In genomic region chr5:144915828-144916227, GRCm38 (mm10) we compare ENCODE assay signal across 11 mouse cellular contexts.
"Had no signal": no experiment of that assay in that cellular context is flagged by ENCODE, and none has a peak within 500 bp of the region (broad histone marks: within the 10 kb centered on the region; RNA-seq: fewer than 3 reads in every experiment).

No protein-coding gene starts in this region.

- H3K27ac ChIP-seq: limb, embryonic 13.5 days; liver, embryonic 14.5 days; midbrain, embryonic 12.5 days; neural tube, embryonic 13.5 days; stomach, embryonic 15.5 days had no signal

- H3K9ac ChIP-seq: limb, embryonic 13.5 days; liver, embryonic 14.5 days; midbrain, embryonic 12.5 days; neural tube, embryonic 13.5 days; stomach, embryonic 15.5 days had no signal

- H3K4me3 ChIP-seq: limb, embryonic 13.5 days; midbrain, embryonic 12.5 days; neural tube, embryonic 13.5 days; stomach, embryonic 15.5 days had no signal

- H3K27me3 ChIP-seq: limb, embryonic 13.5 days; midbrain, embryonic 12.5 days; neural tube, embryonic 13.5 days; stomach, embryonic 15.5 days had no signal

- H3K36me3 ChIP-seq: limb, embryonic 13.5 days; midbrain, embryonic 12.5 days; neural tube, embryonic 13.5 days; stomach, embryonic 15.5 days had no signal

- H3K4me2 ChIP-seq: limb, embryonic 13.5 days; midbrain, embryonic 12.5 days; neural tube, embryonic 13.5 days; stomach, embryonic 15.5 days had no signal

- H3K9me3 ChIP-seq: limb, embryonic 13.5 days; midbrain, embryonic 12.5 days; neural tube, embryonic 13.5 days; stomach, embryonic 15.5 days had no signal

- DNase-seq: kidney, postnatal 14 days; layer of hippocampus, postnatal 36 days; left cerebral cortex, postnatal 4 days; lung, adult 18-20 months; retina, postnatal 1 day had no signal

- ATAC-seq: midbrain, embryonic 16.5 days had no signal
